Mouse (Mus musculus) spleen, adult 2 months (tissue): Measurements from ENCODE around the gene Hdac10.

Experiments
- CTCF ChIP-seq: fragments of 200-500 bp; IDR thresholded peaks from 2 replicates; pipeline ENCODE4 v1.5.1; 2011; ENCODE audit warnings: mild to moderate bottlenecking, inconsistent platforms; ENCODE audit not compliant: insufficient read depth, insufficient read length, insufficient replicate concordance; ENCODE audit errors: extremely low read depth
- POLR2A ChIP-seq: fragments of 200-500 bp; IDR thresholded peaks from 2 replicates; pipeline ENCODE4 v1.6.1; 2011; ENCODE audit warnings: low read depth, low read length, inconsistent platforms

GRCm38 (mm10) chr15:89124312-89124711 is 4.2 kb downstream of the Hdac10 start:
- TF ChIP-seq CTCF (no peak), POLR2A (no peak)
